Mouse (Mus musculus): ENCODE measurements at regions not wholly inside any gene's neighbourhood (a gene's known extent, or its start where the extent isn't known, plus 50 kb on each side); places are given as distances from the start of the nearest gene placed in this dataset.
A peak's percentile ranks its signal among the peaks of the same experiment; 100 is the strongest.

DNA sequence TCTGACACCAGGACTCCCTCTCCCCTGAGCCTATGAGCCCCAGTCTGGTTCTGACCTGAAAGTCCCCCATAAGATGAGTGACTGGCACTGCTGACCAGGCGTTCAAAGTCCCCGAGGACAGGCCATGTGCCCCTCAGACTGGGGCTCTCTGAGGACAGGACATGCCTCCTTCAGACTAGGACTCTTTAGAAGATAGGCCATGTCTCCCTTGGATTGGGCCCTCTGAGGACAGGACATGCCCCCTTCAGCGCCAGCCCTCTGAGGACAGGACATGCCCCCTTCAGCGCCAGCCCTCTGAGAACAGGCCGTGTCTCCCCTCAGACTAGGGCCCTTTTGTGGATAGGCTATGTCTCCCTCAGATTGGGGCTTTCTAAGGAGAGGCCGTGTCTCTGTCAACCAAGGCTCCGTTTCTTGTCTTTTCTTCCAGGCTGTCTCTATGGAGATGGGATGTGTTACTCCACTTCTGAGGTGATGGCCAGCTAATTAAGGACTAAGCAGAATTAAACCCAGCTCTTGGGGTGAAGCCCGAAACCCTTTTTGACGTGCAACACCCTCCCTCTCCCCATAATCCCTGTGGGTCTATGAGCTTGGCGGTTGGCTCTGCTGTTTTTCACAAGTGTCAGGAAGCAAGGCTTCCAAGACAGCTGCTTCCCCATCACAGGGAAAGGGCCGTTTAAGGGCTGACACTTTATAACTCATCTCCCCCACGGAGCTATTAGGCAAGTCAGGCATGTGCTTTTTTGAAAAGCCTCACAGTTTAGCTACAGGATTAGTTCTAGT is 135.8 kb downstream of the Vegfa start:
- intact Hi-C loops (cut with DNase I) = no loop called here
- DNase-seq (ENCODE audit: low spot score in 2 of 2) = no peak

DNA sequence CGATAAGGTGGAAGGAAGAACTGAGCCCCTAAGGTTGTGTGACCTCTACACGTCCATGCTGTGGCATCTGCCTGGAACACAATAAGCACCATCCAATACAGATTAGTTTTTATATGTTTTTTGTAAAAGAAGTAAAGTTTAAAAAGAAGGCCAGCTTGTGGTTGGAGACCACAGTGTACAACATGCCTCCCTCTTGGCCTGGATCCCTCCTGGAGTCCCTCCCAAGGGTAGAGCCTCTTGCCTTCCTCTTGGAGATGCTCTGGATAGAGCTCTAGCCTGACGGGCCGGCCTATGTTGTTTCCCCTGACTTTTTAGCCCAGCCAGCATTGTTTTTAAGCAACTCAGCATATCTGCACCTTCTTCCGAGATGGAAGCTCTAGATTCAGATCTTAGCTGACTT is 138.0 kb downstream of the Vegfa start:
- no peak for DNase-seq (ENCODE audit: low spot score in 2 of 2)
- intact Hi-C loops (cut with DNase I) = no loop called here

DNA sequence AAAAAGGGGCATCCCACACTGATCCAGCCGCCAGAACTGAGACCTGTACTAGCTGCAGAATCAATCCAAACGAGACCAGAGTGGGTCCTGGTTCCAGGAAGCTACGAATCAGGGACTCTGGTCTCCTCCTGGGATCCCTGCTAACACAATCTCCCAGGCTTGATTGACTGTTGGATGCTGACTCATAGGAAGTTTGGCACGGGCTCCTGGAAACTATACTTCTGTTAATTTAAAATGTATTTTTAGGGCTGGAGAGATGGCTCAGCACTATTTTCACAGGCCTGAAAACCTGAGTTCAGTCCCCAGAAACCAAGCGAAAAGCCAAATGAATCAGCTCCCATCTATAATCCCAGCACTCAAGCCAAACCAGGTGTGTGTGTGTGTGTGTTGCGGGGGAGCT is 138.5 kb downstream of the Vegfa start:
- DNase-seq (ENCODE audit: low spot score in 2 of 2) = peak; percentile 18 to 49
- intact Hi-C loops (cut with DNase I) = no loop called here

DNA sequence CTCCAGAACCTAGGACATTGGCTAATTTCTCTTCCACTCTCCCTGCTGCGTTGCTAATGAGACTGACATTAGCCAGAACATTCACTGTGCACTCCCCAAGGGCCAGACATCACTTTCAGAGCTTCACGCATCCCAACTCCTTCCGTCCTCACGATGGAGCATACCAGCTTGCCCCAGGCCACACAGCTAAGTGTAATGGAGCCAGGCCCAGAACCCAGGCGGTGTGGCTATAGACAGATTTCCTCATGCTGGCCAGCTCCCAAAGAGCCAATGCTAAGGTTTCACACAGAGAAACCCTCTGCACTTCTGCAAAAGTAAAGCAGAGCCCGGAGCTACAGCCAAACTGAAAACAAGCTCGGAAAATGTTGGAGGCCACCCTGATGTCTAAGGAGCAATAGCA is 139.1 kb downstream of the Vegfa start:
- intact Hi-C loops (cut with DNase I) = no loop called here
- no peak for DNase-seq (ENCODE audit: low spot score in 2 of 2)

DNA sequence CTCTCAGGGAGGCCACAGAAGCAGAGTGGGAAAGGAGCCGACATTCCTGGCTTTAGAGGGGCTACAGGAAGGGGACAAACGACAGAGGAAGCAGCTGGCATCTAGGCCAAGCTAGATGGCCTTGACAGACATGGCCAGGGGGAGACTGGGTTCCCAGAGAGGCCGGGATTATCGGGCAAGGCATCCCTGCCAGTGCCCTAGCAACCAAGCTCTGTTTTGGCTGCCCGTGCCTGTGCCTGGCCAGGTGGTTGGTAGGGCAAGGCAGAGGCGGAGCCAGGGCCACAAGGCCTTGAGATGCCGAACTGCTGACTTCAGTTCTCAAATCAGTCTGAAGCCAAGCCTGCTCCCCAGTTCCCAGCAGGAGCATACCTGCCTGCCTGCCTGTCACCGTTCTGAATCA is 142.7 kb downstream of the Vegfa start:
- intact Hi-C loops (cut with DNase I) = no loop called here
- no peak for DNase-seq (ENCODE audit: low spot score in 2 of 2)

DNA sequence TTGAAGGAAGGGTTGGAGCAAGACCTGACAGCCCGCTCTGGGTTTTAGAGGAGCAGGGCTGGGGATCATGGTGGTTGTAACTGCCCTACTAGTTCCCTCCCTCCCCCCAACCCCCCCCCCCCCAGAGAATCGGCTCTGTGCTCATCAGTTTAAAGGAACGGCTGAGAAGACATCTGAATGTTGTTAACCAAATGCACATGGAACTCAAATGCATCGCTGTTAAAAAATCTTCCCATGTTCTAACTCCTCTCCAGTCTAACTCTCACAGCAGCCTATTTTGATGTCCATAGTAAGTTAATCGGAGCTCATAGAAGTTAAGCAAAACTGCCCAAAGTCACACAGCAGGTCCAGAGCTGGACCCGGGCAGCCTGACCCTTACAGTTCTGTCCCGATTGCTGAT is 143.1 kb downstream of the Vegfa start:
- intact Hi-C loops (cut with DNase I) = no loop called here
- no peak for DNase-seq (ENCODE audit: low spot score in 2 of 2)

DNA sequence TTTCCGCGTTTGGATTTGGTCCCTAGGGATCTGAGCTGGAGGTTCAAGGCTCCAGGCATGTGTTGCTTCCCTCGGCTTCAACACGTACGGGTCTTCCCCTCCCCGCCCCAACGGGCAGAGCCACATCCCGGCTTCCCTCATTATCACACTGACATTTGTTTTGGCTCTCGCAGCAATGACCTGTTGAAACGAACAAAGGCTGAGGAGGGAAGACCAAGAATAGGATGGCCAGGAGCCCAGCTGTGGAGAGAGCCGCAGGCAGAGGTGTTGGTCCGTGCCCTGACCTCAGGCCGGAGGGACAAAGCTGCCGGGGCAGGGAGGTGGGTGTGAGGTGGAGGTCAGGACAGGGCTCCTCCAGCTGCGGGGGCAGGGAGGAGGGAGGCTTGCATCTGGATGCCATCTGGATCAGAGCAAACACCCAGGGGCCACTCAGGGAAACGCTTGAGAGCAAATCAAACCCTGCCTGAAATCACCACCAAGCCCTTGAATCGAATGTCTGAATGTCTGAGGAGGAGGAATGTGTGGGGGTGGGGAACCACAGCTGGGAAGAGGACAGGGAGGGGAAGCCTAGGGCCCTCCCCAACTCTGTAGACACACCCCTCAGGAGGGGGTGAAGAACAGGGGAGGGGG is 145.6 kb downstream of the Vegfa start:
- intact Hi-C loops (cut with DNase I) = no loop called here
- DNase-seq (ENCODE audit: low spot score in 2 of 2) = no peak

DNA sequence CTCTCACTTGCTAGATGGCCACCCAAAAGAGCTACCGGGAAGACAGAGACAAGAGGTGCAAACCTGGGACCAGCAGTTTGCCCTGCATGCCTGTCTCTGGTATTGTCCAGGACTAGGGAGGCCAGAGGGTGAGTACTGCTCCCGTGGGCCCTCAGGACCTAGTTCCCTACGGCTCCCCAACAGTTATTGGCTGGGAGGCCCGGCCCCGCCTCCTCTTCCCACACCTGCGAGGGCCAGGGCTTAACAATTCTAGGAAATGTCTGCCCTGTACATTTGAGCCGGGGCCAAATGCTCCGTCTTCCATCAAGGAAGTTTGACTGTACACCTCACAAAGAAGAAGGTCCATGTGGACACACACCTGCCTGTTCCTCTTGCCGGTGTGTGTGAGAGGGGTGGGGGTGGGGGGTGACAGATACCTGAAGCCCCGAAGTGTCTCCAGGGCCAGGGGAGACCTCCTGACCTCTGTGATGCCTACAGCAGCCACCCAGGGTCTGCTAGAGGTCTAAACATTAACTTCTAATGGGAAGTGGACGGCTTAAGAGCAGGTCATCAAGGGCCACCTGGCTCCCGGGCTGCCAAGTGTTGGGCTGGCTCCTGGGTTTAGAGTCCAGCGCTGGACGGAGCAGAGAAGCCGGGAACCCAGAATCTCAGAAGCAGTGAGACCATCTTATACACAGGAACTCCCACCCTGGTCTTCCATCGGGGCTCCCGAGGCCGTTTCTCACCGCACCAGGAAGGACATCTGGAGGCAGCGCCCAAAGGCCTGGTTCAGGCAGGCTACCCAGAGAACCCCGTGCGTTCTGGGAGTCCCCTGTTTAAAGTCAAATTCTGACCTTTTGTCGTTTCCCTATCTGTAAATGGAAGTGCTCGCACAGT is 146.5 kb downstream of the Vegfa start:
- DNase-seq (ENCODE audit: low spot score in 2 of 2) = no peak
- intact Hi-C loops (cut with DNase I) = no loop called here

DNA sequence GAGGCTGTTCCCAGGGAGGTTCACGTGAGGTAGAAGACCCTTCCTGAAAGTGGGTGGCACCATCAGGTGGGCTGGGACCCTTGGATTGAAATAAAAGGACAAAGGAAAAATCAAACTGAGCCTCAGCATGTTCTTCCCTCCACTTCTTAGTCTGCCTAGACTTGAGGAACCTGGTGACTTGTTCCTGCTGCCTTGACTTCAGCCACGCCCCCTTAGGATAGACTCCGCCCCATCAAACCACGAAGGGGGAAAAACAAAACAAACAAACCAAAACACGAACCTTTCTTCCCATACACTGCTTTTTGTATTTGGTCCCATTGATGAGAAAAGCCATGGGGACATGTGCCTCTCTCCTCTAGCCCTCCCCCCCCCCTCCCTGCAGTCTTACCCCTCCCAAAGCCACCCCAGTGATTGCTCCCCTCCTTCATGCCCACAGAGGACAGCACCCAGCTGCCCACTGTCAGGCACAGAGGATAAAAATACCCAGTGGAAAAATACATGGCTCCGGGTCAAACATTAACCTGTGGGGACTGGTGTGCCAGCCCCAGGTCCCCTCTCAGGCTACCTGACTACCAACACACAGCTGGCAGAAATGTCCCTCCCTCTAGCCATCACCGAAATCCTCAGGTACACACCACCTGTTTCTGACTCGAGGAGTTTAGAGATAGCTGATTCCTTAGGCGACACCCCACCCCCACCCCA is 148.0 kb downstream of the Vegfa start:
- intact Hi-C loops (cut with DNase I) = no loop called here

DNA sequence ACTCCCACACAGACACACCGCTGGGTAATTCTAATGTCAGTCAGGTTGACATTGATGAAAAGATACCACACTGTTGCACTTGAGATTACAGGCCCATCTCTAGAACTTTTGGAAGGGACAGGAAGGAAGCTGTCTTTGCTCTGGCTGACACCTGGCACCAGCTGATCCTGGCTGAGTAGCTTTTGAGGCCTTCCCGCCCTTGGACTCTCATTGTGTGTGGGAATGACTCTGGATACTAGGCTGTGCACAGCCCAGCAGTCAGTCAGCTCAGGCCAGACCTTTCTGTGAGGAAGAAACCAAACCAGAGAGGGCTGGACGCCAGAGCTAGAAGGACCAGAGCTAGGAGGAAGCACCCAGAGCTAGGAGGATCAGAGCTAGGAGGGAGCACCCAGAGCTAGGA is 149.0 kb upstream of the 1600014C23Rik start:
- intact Hi-C loops (cut with DNase I) = no loop called here
- DNase-seq (ENCODE audit: low spot score in 2 of 2) = no peak

More for the DNA sequence above, 148.0 kb downstream of the Vegfa start:
- DNase-seq (ENCODE audit: low spot score in 2 of 2) = no peak

DNA sequence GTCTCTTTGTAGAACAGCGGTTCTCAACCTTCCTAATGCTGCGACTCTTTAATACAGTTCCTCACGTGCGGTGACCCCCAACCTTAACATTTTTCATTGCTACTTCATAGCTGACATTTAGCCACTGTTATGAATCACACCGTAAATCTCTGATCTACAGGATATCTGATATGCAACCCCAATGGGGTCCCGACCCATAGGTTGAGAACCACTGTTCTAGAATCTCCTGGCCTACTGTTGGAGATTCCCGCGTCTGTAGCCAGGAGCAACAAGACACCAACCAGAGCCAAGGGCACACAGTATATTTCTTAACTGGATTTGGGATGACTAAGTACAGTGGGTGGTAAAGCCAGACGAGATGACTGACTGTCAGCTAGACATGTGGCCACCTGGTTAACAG is 147.6 kb upstream of the 1600014C23Rik start:
- intact Hi-C loops (cut with DNase I) = no loop called here
- no peak for DNase-seq (ENCODE audit: low spot score in 2 of 2)

DNA sequence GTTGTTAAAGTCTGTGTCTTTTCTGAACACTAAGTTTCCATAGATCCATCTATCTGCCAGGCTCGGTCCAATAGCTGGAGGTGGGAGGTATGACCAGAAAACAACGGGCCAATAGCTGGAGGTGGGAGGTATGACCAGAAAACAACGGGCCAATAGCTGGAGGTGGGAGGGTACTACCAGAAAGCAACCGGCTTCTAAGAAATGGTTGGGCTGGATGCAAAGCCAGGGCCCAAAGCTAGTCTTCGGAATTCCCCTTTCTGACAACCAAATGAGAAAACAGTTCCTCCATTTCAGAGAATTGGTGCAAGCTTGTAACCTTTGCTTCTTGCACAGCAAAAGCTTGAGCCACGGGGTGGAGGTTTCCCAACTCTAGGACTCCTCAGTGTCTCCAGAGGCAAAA is 147.1 kb upstream of the 1600014C23Rik start:
- intact Hi-C loops (cut with DNase I) = no loop called here

DNA sequence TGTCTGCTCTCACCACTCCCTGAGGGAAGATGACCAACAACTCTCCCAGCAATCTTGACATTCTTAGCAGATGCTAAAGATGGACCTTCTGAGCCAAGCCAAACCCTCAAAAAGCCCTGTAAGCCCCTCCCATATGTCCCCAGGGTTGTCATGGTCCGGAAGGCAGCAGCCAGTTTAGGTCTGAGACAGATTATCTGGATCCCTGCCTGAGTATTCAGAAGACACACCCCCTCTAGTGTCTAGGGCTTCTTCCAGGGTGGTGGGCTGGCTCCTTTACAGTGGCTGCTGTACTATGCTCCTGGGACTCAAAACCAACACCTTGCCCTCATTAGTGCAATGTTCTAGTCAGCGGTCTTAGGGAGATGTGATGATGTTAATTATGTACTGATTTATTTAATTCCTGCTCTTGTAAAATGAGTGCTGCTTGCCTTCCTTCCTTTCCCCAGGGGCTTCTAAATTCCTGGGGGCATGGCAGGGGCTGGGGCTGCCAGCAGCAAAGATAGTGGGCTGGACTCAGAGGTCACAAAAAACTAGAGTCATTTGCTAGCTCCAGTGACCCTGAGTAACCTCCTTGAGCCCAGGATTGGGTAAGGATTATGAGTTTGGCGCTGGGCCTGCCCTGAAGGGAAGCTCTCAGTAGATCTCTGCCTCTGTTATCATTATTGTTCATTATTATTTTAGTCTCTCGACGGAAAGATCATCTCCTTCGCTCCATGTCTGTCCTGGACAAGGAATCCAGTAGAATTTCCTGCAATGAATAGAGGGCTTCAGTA is 146.0 kb upstream of the 1600014C23Rik start:
- DNase-seq (ENCODE audit: low spot score in 2 of 2) = no peak
- intact Hi-C loops (cut with DNase I) = no loop called here

More for the DNA sequence above, 147.1 kb upstream of the 1600014C23Rik start:
- DNase-seq (ENCODE audit: low spot score in 2 of 2) = no peak

DNA sequence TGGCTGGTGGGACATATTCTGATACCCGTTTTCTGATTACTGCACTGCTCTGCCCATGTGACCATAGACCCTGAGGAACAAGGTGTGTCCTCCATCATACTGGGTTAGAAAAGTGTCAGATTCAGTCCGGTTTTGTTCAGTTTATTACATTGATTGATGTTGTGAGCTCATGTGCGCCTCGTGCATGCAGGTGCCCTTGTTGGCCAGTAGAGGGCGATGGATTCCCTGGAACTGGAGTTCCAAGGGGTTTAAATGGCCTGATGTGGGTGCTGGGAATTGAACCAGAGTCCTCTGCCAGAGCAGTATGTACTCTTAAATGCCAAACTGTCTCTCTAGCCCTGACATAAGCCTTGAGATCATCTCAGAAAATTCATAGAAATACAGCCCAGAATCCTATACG is 144.8 kb upstream of the 1600014C23Rik start:
- intact Hi-C loops (cut with DNase I) = no loop called here
- DNase-seq (ENCODE audit: low spot score in 2 of 2) = no peak

DNA sequence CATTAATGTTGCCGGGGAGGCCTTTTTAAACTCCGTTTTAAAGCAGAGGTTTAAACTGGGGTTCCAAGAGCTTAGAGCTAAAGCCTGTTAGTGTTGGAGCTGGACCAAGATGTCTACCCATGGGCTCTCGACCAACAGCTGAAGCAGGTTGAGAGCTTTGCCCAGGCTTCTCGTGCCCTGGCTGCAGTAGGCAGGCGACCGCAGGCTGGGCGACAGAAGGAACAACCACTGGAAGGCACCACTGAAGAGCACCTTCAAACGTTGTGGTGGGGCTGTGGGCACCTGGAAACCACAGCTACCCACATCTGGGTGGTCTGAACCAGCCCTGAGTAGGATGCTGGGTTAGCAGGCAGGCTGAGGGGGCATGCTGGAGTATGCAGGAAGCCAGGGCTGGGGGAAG is 141.7 kb upstream of the 1600014C23Rik start:
- intact Hi-C loops (cut with DNase I) = no loop called here
- DNase-seq (ENCODE audit: low spot score in 2 of 2) = no peak

DNA sequence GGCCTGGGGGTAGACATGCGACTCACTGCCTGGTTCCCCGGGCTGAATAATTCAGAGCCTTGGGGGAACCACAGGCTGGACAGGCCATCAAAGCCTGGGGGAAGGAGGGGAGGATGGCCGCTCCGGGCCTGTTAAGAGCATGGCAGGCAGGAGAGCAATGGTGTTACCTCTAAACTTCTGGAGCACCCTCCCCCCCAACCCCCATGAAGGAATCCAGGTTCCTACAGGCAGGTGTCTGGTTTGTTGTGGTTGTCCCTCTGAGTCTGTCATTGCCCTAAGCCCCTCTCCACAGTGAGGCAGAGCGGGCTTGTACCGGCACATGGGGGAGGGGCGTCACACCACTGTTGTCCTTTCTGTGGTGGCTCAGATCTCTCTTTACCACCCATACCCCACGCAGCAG is 140.4 kb upstream of the 1600014C23Rik start:
- DNase-seq (ENCODE audit: low spot score in 2 of 2) = no peak
- intact Hi-C loops (cut with DNase I) = no loop called here

DNA sequence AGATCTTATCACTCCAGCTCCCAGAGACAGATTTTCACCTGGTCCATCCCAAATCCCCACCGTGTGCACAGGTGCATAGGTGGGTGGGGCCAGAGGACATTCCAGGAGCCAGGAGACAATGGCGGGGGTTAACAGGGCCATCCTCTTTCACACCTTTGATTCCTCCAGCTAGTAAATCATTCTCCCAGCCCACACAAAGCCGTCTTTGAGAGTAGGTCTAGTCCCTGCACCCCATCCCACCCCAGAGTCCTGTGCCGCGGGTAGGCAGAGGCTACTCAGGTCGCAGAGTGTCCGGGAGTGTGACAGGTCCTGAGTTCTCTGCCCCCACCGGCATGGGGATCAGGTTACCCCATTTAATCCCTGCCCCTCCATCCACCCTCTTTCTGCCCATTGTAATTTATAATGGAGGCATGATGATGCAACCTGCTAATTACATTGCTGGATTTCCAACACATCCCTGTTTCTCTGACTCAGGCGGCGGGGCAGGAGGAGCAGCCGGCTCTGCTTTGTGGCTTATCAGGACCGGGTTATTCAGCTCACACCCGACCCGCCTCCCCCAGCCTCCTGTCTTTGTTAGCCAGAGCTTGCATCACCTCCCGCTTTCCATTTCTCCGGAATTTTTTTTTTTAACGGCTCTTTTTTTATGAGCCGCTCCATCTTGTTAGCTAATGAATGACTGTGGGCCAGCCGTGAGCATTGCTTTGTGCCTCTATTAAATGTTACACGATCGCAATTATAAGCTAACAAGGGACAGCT is 139.7 kb upstream of the 1600014C23Rik start:
- DNase-seq (ENCODE audit: low spot score in 2 of 2) = no peak
- intact Hi-C loops (cut with DNase I) = no loop called here
